Mouse (Mus musculus): ENCODE results near the gene H2-T22. TPM values are rescaled to one million over a fixed set of nuclear protein-coding genes. Genes with fewer than 3 reads are reported as not detected.
"Not testable (repeated sequence)": the region's sequence is repeated elsewhere in the genome, so short reads cannot be mapped to it uniquely, and the experiment has no call there.

Gene H2-T22
- polyA plus RNA-seq, 1 experiment = 21.7 TPM

DNA sequence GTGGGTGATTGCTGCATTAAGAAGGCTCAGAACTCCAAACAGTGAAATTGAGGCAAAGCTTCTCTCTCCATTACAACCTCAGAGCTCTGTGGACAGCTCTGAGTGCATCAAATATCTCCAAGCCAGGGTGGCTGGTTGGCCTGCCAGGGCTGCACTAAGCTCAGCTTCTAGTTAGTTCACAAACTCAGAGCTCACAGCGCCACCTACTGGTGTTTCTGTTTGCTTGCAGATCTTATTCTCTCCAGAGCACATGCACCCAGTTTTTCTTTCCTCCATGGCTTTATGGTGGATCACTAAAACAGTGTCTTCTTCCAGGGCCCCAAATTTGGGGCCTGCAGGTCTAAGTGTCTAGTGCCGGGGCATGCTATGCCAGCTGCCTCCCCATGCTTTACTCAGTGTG, 18.3 kb upstream of the H2-T22 start:
- H3K27me3 ChIP-seq (ENCODE audit: control insufficient read depth, insufficient read depth, insufficient read length) = peaks cover 32% of the 10 kb centered on the region
- no peaks in the 10 kb centered on the region for H3K36me3 ChIP-seq (ENCODE audit: control insufficient read depth, insufficient read depth)
- no peak overlapping the region for H3ac ChIP-seq (ENCODE audit: control insufficient read depth, insufficient read length, low read depth)
- TF ChIP-seq FOSL1 (IDR thresholded peaks at IDR 0.05; ENCODE audit: insufficient read depth, low read length, poor library complexity, severe bottlenecking) (no peak), CEBPB (IDR thresholded peaks at IDR 0.05; ENCODE audit: low read depth) (no peak), USF1 (IDR thresholded peaks at IDR 0.05; ENCODE audit: low read depth) (no peak), MAX (IDR thresholded peaks at IDR 0.05) (no peak), CTCF (IDR thresholded peaks at IDR 0.05; ENCODE audit: control insufficient read depth, insufficient read depth, insufficient read length) (peak; percentile 57), MYOD1 (IDR thresholded peaks at IDR 0.05; ENCODE audit: control insufficient read depth, insufficient read length, low read depth) (no peak), MYOG (IDR thresholded peaks at IDR 0.05; ENCODE audit: control insufficient read depth, extremely low read depth, insufficient read length) (no peak)
- H3K79me2 ChIP-seq (ENCODE audit: control insufficient read depth, insufficient read depth) = no peaks in the 10 kb centered on the region
- no peaks in the 10 kb centered on the region for H3K79me3 ChIP-seq (ENCODE audit: low read depth)
- H3K4me3 ChIP-seq (ENCODE audit: insufficient read depth, poor library complexity, severe bottlenecking) = no peak overlapping the region

DNA sequence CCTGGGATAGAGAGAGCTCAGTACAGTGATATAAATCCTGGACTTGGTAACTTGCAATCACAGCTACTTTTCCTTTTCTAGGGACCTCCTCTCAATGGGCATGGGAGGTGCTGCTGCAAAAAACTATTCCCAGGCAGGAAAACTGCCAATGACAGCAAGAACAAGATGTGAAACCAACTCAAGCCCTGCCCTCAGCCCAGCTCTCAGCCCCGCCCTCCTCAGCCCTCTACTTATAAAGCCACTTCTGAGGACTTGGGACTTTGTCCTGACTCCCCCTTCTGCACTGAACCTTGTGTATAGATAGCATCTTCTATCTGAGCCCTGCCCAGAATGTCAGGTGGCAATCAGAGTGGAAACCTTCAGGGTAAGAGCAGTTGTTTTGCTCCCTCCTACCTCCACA, 15.8 kb upstream of the H2-T22 start, which contains the start of gene Gm11127:
Gene Gm11127 (minus strand): TSS at position 10 of the 400 bp plus-strand sequence.
- not testable (repeated sequence) for H3ac ChIP-seq (ENCODE audit: control insufficient read depth, insufficient read length, low read depth); H3K36me3 ChIP-seq (ENCODE audit: control insufficient read depth, insufficient read depth); H3K79me2 ChIP-seq (ENCODE audit: control insufficient read depth, insufficient read depth); H3K4me3 ChIP-seq (ENCODE audit: insufficient read depth, poor library complexity, severe bottlenecking); H3K79me3 ChIP-seq (ENCODE audit: low read depth)
- peaks cover 22% of the 10 kb centered on the region for H3K27me3 ChIP-seq (ENCODE audit: control insufficient read depth, insufficient read depth, insufficient read length)

DNA sequence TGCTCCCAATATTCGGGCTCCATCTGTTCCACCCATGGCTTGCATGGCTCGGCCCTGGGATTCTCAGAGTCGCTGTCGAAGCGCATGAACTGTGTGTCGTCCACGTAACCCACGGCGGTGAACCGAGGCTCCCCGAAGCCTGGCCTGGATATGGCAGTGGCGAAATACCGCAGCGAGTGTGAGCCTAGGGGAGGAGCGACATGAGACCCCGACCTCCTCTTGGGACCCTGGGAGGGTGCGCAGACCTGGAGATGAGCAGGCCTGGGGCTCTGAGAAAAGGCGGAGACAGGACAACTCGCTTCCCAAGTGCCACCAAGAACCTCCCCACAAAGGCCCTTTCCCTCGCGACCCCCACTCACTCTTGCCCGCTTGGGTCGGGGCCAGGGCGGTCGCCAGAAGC, 15.4 kb upstream of the H2-T22 start:
- H3K79me2 ChIP-seq (ENCODE audit: control insufficient read depth, insufficient read depth); H3K36me3 ChIP-seq (ENCODE audit: control insufficient read depth, insufficient read depth): not testable (repeated sequence)
- H3K27me3 ChIP-seq (ENCODE audit: control insufficient read depth, insufficient read depth, insufficient read length) = peaks cover 18% of the 10 kb centered on the region

DNA sequence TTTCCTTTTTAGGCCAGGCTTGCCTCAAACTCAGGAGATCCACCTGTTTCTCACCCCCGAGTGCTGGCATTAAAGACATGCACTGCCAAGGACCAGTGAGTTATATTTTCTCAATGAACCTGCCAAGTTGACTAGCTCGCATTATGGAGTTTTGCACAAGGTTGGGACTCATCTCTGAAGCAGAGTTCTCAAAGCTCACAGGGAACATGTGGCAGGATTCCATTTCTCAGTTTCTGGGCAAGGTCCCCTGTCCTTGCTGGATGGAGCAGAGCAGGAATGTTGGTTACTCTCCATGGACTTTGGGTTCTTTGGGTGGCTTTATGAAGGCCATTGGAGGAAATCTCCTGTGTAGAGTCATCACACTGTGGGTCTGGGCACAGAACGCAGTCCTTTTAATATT, 739 bp upstream of the H2-T22 start:
- H3ac ChIP-seq (ENCODE audit: control insufficient read depth, insufficient read length, low read depth) = no peak overlapping the region
- peak overlapping the region; percentile 38 for H3K4me3 ChIP-seq (ENCODE audit: insufficient read depth, poor library complexity, severe bottlenecking)
- H3K36me3 ChIP-seq (ENCODE audit: control insufficient read depth, insufficient read depth) = no peaks in the 10 kb centered on the region
- no peaks in the 10 kb centered on the region for H3K79me2 ChIP-seq (ENCODE audit: control insufficient read depth, insufficient read depth)
- TF ChIP-seq MAX (IDR thresholded peaks at IDR 0.05) (no peak), MYOD1 (IDR thresholded peaks at IDR 0.05; ENCODE audit: control insufficient read depth, insufficient read length, low read depth) (no peak), CEBPB (IDR thresholded peaks at IDR 0.05; ENCODE audit: low read depth) (no peak), CTCF (IDR thresholded peaks at IDR 0.05; ENCODE audit: control insufficient read depth, insufficient read depth, insufficient read length) (no peak), FOSL1 (IDR thresholded peaks at IDR 0.05; ENCODE audit: insufficient read depth, low read length, poor library complexity, severe bottlenecking) (no peak), MYOG (IDR thresholded peaks at IDR 0.05; ENCODE audit: control insufficient read depth, extremely low read depth, insufficient read length) (no peak), USF1 (IDR thresholded peaks at IDR 0.05; ENCODE audit: low read depth) (no peak)
- H3K79me3 ChIP-seq (ENCODE audit: low read depth) = no peaks in the 10 kb centered on the region
- no peaks in the 10 kb centered on the region for H3K27me3 ChIP-seq (ENCODE audit: control insufficient read depth, insufficient read depth, insufficient read length)

More for the DNA sequence above, 15.4 kb upstream of the H2-T22 start:
- not testable (repeated sequence) for H3K4me3 ChIP-seq (ENCODE audit: insufficient read depth, poor library complexity, severe bottlenecking); H3K79me3 ChIP-seq (ENCODE audit: low read depth); H3ac ChIP-seq (ENCODE audit: control insufficient read depth, insufficient read length, low read depth)

DNA sequence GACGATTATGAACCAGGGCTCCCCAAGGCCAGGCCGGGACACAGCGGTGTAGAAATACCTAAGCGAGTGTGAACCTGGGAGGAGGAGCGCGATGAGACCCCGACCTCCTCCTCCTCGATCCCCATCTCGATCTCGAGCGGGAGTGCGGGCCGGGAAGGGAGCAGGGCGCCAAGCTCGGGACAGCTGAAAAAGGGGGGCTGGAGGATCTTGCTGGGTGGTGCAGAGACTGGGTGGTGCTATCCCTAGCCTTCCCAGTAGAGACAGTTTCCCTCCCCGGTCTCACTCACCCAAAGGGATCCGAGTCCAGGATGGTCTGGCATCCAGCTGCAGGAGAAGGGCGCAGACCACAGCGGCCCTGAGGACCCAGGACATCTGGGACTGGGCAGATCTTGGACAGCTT, 492 bp downstream of the H2-T22 start:
- not testable (repeated sequence) for H3K27me3 ChIP-seq (ENCODE audit: control insufficient read depth, insufficient read depth, insufficient read length); H3K79me3 ChIP-seq (ENCODE audit: low read depth); H3K79me2 ChIP-seq (ENCODE audit: control insufficient read depth, insufficient read depth); H3K36me3 ChIP-seq (ENCODE audit: control insufficient read depth, insufficient read depth)
- peak overlapping the region; percentile 40 for H3ac ChIP-seq (ENCODE audit: control insufficient read depth, insufficient read length, low read depth)
- peak overlapping the region; percentile 14 for H3K4me3 ChIP-seq (ENCODE audit: insufficient read depth, poor library complexity, severe bottlenecking)

DNA sequence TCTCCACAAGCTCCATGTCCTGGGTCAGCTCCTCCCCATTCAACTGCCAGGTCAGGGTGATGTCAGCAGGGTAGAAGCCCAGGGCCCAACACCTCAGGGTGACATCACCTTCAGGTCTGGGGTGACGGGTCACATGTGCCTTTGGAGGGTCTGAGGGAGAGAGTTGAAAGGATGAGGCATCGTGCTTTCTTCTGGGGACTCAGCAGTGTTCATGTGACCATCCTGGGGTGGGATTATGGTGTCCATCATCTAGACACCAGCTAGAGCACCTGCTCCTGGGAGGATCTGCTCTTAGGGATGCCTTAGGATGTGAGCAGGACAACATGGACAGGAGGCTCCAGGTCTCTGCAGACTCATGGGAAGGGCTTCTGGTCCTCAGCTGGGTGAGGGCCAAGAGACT, 1.9 kb downstream of the H2-T22 start:
- H3K4me3 ChIP-seq (ENCODE audit: insufficient read depth, poor library complexity, severe bottlenecking); H3K79me2 ChIP-seq (ENCODE audit: control insufficient read depth, insufficient read depth); H3K36me3 ChIP-seq (ENCODE audit: control insufficient read depth, insufficient read depth); H3K79me3 ChIP-seq (ENCODE audit: low read depth); H3ac ChIP-seq (ENCODE audit: control insufficient read depth, insufficient read length, low read depth); H3K27me3 ChIP-seq (ENCODE audit: control insufficient read depth, insufficient read depth, insufficient read length): not testable (repeated sequence)

DNA sequence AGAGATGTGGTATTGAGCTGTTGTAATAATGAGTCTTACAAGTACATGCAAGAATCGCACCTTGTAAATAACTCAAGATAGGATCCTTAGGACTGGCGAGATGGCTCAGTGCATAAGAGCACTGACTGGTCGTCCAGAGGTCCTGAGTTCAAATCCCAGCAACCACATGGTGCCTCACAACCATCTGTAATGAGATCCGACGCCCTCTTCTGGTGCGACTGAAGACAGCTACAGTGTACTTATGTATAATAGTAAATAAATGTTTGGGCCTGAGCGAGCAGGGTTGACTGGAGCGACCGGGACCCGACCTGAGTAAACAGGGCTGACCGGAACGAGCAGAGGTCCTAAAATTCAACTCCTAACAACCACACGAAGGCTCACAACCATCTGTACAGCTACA, 6.4 kb downstream of the H2-T22 start:
- not testable (repeated sequence) for H3ac ChIP-seq (ENCODE audit: control insufficient read depth, insufficient read length, low read depth); H3K4me3 ChIP-seq (ENCODE audit: insufficient read depth, poor library complexity, severe bottlenecking); H3K36me3 ChIP-seq (ENCODE audit: control insufficient read depth, insufficient read depth); H3K27me3 ChIP-seq (ENCODE audit: control insufficient read depth, insufficient read depth, insufficient read length)
- Histone ChIP-seq H3K79me2 (ENCODE audit: control insufficient read depth, insufficient read depth) (peaks cover 28% of the 10 kb centered on the region), H3K79me3 (ENCODE audit: low read depth) (peaks cover 11% of the 10 kb centered on the region)

DNA sequence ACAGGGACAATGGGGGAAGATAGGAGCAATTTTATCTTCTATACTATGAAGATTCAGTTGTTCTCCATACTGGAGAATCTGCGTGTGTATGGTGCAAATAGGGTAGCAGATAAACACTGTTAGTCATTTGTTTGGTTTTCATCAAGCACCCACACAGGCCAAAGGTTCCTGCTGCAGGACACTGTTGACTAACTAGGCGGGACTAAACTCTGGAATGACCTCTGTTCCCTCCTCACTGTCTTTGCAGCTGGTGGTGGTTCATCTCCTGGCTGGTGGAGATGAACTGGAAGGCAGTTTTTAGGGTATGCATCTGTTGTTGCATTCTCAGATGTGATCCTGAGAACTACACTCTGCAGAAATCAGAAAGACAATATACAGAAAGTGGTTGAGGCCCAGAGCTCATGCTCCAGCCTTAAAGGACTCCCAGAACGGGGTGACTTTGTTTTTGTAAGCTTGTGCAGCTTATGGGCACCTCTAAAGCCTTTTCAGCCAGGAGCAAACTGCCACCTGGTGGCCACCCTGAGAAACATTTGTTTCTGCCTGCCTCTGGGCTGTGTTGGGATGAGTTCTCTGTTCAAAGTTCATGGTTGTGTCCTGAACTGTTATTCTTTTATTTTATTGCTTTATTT, 7.4 kb downstream of the H2-T22 start:
- not testable (repeated sequence) for H3K27me3 ChIP-seq (ENCODE audit: control insufficient read depth, insufficient read depth, insufficient read length); H3K36me3 ChIP-seq (ENCODE audit: control insufficient read depth, insufficient read depth)
- peaks cover 38% of the 10 kb centered on the region for H3K79me2 ChIP-seq (ENCODE audit: control insufficient read depth, insufficient read depth)

DNA sequence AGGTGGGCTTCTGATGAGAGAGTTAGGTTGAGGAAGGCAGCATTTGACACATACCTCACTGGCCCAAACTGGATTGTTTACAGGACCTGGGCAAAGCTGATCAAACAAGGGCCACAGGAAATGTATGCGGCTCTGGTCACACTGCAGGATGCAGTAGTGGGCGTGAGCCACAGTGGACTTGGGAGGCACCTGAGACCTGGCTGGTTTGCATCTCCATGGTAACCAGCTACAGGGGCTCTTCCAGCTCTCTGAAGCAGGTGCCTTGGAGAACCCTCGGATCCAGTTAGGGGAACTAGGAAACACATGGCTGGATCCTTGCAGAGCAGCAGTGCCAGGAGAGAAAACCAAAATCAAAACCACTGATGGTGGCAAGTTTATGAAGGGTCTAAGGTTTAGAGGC, 8.0 kb downstream of the H2-T22 start:
- H3K79me3 ChIP-seq (ENCODE audit: low read depth) = peaks cover 11% of the 10 kb centered on the region
- not testable (repeated sequence) for H3K36me3 ChIP-seq (ENCODE audit: control insufficient read depth, insufficient read depth); H3K4me3 ChIP-seq (ENCODE audit: insufficient read depth, poor library complexity, severe bottlenecking); H3ac ChIP-seq (ENCODE audit: control insufficient read depth, insufficient read length, low read depth); H3K27me3 ChIP-seq (ENCODE audit: control insufficient read depth, insufficient read depth, insufficient read length)
- peaks cover 41% of the 10 kb centered on the region for H3K79me2 ChIP-seq (ENCODE audit: control insufficient read depth, insufficient read depth)

More for the DNA sequence above, 7.4 kb downstream of the H2-T22 start:
- H3K4me3 ChIP-seq (ENCODE audit: insufficient read depth, poor library complexity, severe bottlenecking); H3ac ChIP-seq (ENCODE audit: control insufficient read depth, insufficient read length, low read depth): not testable (repeated sequence)
- H3K79me3 ChIP-seq (ENCODE audit: low read depth) = peaks cover 11% of the 10 kb centered on the region

DNA sequence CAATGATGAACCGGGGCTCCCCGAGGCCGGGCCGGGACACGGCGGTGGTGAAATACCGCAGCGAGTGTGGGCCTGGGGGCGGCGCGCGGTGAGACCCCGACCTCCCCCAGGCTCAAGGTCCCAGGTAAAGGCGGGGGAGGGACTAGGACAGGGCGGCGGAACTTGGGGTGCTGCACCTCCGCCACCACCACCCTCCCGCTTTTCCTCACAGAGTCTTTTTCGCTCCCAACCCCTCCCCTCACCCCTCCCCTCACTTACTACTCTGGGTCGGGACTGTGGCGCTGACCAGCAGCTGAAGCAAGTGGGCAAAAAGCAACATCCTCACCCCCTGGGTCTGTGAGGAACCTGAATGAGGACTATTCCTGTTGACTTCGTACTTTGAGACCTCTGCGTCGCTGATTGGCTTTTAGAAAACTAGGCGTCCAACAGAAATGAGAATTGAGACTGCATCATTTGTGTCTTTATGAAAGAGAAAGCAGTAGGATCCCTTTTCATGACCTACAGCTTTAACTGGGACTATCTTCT, 10.1 kb downstream of the H2-T22 start, which contains the start of gene H2-T23:
Gene H2-T23 (minus strand): TSS at position 505 of the 525 bp plus-strand sequence.
- Histone ChIP-seq H3K79me2 (ENCODE audit: control insufficient read depth, insufficient read depth) (peaks cover 62% of the 10 kb centered on the region), H3ac (ENCODE audit: control insufficient read depth, insufficient read length, low read depth) (peak within 1 kb of the TSS; percentile 35), H3K4me3 (ENCODE audit: insufficient read depth, poor library complexity, severe bottlenecking) (peak within 1 kb of the TSS; percentile 26), H3K79me3 (ENCODE audit: low read depth) (peaks cover 23% of the 10 kb centered on the region)
- not testable (repeated sequence) for H3K36me3 ChIP-seq (ENCODE audit: control insufficient read depth, insufficient read depth); H3K27me3 ChIP-seq (ENCODE audit: control insufficient read depth, insufficient read depth, insufficient read length)

Data from C2C12 (cell line).